Mouse (Mus musculus) c-Kit-positive CD71-negative TER-119-negative erythroid progenitor cells, embryonic 14.5 days (primary cell): ENCODE data around the gene Nfe2.
"Not testable (repeated sequence)": the region's sequence is repeated elsewhere in the genome, so short reads cannot be mapped to it uniquely, and the experiment has no call there.

Experiments
- DNase-seq: peaks from one replicate; pipeline ENCODE4 v3.0.0-alpha.2; 2013; ENCODE audit warnings: low read depth

Nfe2 gene

DNA sequence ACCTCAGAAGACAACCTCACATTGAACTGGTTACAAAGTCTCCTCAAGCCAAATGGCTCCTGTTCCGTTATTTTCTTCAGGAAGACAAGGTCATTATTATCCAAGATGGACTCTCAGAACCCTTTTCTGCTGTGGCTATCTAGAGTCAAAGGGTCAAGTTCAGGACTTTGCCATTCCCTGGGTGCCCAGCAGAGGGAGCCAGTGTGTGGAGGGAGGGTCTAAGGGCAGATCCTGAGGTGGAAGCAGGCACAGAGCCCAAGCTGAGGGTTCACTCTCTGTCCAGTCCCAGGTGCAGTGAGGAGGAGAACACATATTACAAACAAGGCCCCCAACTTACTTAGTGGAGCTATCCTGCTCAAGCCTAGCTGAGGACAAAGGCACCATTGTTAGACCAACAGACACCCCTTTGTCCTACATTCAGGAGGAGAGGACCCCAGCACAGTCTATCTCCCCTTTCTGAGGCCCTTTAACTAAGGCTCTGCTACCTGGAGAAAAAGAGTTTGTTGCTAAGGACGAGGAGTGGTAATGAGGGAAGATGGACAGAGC, 7.9 kb downstream of the Nfe2 start:
- peak; percentile 76 for DNase-seq

DNA sequence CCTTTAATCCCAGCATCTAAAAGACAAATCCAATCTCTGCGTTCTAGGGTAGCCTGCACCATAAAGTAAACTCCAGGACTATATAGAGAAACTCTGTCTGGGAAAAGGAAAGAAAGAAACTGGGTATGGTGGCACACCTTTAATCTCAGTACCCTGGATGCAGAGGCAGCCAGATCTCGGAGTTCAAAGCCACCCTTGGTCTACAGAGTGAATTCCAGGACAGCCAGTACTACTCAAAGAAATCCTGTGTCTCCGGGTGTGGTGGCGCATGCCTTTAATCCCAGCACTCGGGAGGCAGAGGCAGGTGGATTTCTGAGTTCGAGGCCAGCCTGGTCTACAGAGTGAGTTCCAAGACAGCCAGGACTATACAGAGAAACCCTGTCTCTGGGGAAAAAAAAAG, 8.7 kb downstream of the Nfe2 start:
- DNase-seq: not testable (repeated sequence)

DNA sequence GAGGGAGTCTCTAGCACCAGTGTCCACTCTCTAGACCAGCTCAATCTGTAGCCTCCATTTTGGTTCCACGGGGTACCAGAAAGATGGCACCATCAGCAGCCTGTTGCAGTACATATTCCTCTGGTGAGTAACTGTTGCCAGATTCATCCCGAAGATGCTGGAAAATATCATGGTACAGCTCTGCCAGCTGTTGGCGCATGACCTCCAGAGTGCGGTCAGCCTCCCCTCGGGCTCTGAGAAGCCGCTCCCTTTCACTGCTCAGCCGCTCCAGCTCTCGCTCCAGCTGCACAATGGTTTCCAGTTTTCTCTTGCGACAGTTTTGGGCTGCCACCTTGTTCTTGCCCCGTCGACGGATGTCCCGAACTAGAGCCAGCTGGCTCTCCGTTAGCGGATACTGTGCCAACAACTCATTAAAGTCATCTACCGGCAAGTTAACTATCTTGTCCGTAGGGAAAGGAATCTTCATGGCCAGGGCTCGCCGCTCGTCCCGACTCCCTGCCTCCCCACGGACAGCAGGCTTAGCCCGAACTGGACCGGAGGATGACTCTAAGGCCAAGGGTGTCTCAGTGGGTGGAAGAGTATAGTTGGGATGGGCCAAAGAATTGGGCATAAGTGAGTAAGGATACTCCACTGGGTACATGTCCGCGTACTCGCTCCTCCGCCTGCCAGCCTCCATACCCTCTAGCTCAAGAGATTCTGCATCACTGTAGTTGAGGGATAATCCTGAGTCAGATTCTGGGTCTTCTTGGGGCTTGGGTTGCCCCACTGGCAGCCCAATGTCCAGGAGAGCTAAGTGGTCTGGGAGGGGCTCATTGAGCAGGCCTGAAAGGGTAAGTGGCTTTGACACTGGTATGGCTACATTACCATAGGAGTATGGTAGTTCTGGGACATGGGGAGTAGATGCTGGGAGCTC, 9.5 kb downstream of the Nfe2 start:
- DNase-seq: no peak

DNA sequence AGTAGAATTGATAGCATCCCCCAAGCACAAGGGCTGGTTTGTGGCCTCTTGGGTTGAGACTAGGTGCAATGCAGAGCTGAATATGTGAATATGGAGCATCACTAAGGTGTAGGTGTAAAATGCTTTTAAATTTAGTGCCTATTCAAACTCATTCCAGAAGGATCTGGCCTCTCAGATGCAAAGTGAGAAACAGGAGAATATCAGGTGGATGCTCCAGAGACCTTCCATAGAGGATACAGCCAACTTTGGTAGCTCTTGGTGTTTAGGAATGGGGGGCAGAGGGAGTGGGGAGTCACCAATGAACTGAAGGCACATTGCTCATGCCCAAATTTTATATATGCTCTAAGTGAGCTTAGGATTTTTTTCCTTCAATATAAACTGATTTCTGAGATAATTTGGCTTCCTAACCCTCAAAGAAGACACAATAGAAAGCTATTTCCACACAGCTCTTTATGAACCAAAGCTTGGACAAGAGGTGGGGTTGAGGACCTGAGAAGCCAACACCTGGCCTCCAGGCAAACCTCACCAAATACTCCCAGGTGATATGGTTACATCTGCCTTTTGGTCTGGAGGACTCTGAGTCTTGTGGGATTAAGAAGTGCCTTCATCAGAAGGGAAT, 10.3 kb downstream of the Nfe2 start:
- DNase-seq: no peak

DNA sequence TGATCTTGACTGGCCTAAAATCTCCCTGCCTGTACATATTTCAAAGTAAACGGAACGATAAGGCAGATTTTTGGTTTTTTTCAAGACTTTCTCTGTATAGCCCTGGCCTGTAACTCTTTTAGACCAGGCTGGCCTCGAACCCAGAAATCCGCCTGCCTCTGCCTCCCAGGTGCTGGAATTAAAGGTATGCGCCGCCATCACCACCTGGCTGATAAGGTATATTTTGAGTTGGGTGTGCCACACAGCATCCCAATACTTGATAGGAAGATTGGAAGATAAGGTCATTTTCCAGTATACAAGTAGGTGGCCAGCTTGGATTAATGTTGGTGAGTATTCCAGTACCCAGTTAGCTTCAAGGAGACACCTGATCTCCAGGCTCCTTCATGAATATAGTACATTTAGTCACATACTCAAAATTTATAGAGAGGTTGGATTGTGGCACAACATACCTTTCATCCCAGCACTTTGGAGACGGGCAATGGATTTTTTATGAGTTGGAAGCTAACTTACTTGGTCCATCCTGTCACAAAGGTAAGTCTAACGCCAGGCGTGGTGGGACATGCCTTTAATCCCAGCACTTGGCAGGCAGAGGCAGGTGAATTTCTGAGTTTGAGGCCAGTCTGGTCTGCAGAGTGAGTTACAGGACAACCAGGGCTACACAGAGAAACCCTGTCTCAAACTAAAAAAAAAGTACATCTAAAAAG, 11.0 kb downstream of the Nfe2 start:
- no peak for DNase-seq

DNA sequence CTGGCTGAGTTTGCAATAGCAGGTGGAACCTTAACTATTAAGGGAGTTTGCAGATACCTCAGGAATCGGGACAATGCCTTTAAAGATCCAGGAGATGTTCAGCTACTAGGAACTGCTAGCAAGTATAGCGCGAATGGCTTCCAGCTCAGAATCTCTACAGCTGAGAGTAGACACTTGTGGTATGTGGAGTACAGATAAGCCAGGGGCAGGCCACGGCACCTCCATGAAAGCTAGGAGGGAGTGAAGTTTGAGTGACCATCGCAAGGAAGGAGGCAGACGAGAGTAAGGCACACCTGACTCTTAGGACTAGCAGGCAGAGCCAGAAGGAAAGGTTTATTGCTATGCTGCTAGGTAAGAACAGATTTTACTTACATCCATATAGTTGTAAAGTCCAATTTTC, 12.6 kb downstream of the Nfe2 start:
- DNase-seq: no peak

DNA sequence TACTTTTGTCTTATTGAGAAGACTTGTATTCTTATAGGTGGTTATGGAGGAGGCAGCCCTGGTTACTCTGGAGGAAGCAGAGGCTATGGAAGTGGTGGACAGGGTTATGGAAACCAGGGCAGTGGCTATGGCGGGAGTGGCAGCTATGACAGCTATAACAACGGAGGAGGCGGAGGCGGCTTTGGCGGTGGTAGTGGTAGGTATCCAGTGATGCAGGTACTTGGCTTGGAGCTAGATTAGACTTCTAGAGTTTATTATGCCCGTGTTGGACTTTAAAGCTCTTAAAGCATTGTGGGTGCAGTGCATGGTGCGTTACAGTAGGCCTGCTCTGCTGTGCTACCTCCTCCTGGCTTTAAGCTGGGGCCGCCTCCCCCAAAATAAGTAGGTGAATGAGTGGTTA, 15.3 kb downstream of the Nfe2 start:
- no peak for DNase-seq

DNA sequence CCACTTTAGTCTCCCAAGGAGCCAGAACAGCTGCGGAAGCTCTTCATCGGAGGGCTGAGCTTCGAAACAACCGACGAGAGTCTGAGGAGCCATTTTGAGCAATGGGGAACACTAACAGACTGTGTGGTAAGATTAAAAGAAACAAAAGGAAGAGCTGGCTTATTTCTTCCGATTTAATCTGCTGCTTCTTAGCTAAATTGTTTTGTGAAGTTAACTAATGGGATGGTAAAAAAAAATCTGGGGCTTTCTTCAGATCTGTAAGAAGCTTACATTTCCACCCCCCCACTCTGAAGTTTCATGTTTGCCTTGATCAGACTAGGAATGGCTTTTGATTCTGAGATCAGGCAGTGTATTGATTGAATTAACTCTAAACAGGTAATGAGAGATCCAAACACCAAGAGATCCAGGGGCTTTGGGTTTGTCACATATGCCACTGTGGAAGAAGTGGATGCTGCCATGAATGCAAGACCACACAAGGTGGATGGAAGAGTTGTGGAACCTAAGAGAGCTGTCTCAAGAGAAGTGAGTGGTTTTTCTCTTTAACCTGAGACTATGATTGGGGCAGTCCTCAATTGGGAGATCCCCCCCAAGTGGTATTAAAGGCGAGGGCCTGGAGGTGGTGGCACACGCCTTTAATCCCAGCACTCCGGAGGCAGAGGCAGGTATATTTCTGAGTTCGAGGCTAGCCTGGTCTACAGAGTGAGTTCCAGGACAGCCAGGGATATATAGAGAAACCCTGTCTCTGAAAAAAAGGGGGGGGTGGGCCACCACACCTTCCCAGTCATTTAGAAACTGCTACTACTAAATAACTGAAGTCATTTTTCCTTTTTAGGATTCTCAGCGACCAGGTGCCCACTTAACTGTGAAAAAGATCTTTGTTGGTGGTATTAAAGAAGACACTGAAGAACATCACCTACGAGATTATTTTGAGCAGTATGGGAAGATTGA, 16.9 kb downstream of the Nfe2 start:
- not testable (repeated sequence) for DNase-seq

DNA sequence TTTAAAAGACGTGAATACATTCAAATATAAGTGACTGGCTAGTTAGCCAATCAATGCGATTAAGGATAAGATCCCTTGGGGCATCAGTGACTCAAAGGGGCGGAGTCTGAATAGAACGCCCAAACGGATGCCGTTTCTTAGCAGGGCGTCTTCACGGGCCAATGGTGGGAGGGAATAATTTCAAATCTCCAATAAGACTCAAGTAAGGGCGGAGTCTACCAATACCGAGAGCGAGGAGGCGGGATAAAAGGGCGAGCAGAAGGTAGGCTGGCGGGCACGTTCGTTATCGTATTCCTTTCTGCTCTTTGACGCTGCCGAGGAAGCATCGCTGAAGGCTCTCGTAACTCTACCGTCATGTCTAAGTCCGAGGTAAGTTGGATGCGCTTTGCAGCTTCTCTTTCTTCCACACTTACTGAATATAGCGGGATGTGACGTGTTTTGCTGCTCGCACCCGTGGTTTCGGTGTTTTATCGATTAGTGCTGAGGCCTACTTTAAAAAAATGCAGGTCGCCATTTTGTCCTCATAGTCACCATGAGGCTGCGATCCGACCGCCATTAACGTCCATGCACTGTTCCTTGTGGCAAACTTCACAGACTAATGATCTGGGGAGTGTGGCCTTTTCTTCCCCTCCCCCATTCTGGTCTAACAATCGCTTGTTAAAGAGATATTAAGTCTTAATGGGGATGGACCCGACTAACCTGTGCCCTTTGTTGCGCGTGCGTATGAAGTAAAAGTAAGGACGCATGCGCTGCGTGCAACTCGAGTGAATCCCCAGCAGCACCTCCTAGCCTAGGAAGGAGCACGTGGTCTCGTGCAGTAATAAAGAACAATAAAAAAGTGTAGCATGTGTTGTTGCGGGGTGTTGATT, 17.8 kb downstream of the Nfe2 start, which contains the start of gene Hnrnpa1:
Hnrnpa1 (plus strand) TSS at position 273 of the 869 bp plus-strand sequence.
- peak; percentile 96 for DNase-seq

DNA sequence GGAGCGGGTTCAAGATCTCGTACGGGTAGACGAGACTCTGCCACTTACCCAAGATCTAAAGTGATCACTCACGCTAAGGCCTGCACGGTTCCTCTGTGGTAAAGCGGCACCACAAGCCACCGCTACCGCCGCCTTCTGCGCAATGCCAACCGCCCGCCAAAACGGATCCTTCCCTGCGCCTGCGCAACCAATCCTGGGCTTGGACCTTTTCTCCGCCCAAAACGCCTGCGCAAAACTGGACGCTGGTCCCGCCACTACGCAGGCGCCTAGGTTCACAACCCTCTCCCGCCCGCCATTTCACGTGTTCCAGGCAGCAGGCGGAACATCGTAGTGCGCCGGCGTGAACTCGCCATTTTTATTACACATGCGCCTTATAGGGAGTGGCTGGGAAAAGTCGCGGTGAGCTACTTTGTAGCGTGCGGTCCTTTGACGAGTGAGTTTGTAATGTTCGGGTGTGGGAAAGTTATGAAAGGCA, 18.5 kb downstream of the Nfe2 start, which contains the start of gene Cbx5:
Cbx5 (minus strand) TSS at position 132 of the 475 bp plus-strand sequence.
- peak; percentile 92 for DNase-seq

DNA sequence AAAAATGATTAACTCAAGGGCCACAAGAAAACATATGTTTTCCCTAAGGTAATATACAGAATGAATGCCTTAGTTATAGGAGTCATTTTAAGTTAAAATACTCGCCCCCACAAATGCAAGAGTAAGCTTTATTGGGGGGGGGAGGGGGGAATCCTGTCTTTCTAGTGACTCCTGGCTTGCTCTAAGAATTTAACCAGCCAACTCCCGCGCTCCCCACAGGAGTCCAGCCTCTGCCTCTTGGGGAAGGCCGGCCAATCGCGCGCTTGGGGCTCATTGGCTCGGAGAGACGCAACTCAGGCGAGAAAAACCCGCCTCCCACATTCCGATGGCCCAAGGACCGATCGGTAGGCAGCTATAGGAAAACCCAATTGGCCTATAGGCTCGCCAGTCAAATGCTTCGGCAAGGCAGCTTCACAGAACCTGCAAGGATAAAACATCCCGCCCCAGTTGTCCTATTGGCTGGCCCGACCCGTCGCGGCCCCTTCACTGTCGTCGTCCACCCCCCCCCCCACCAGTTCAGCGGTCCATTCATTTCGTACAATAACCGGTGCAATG, 19.0 kb downstream of the Nfe2 start:
- peak; percentile 94 for DNase-seq

DNA sequence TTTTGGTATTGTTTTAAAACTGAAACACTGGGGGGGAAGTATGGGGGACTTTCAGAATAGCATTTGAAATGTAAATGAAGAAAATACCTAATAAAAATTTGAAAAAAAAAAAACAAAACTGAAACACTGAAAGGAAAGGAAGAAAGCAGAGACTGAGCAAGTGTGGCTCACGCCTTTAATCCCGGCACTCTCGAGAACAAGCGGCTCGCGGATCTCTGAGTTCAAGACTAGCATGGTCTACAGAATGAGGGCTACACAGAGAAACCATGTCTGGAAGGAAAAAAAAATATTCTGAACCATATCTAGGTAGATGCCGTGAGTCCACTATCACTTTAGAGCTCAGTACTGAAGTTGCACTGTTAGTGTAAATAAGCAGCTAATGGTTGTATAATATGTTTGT, 20.9 kb downstream of the Nfe2 start:
- DNase-seq: no peak

DNA sequence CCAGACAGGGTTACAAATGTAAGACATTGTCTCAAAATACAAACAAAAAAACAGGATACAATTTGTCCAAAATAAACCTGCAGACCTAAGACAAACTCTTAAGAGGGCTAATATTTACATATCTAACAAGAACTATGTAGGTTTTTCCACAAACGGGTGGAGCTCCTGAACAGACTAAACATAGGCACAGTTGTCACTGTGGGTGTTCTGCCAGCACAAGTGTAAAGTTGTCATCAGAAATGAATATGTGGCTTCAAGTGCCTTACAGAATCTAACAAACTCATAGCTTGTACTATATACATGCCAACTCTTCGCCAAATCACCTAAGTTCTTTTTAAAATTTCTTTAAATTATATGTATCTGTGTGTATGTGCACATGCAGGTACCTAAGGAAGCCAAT, 25.1 kb downstream of the Nfe2 start:
- no peak for DNase-seq

DNA sequence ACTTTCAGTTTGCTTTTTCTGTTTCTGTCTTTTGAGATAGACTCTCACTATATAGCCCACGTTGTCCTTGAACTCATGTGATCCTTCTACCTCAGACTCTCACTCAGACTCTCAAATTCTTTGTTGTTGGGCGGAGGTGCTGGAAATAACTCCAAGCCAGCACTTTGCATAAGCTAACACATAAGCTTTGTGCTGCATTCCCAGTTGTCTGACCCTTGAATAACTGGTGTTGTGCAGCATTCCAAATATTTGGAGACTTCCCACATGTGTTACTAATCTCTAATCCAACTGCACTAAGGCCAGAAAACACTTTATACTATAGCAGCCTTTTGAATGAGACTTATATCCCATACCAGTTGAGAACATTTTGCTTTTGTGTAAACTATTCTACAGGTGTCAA, 29.3 kb downstream of the Nfe2 start:
- no peak for DNase-seq

DNA sequence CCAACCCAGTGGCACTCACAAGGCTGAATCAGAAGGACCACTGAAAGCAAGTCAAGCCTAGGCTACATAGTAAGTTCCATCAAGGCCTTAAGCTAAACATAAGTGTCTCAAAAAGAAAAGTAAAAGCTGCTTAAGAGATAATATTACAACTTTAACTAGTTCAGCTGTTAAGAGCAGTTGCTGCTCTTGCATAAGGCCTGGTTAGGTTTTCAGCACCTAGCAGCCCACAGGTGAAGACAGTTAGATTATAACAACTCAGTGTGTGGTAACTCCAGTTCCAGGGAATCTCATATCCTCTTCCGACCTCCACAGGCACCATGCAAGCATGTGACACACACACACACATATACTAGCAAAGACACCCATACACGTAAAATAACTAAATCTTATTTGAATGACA, 30.6 kb downstream of the Nfe2 start:
- DNase-seq: no peak

DNA sequence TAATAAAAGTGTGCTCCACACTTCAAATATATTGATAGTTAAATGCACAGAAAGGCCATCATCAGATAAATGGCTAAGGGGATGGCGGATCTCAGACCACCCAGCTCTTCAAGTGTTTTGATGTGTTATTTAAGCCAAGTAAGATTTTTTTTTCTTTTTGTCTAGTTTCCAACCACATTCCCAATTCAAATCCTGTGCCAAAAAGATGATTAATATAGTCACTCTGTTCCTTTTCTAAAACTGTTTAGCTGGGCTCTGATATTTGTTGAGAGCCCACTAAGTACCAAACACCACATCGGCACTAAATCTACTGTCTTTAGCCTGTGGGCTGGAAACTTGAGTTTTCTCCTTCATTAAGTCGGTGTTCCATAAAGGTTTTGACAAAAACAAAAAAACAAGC, 31.2 kb downstream of the Nfe2 start:
- DNase-seq: no peak

DNA sequence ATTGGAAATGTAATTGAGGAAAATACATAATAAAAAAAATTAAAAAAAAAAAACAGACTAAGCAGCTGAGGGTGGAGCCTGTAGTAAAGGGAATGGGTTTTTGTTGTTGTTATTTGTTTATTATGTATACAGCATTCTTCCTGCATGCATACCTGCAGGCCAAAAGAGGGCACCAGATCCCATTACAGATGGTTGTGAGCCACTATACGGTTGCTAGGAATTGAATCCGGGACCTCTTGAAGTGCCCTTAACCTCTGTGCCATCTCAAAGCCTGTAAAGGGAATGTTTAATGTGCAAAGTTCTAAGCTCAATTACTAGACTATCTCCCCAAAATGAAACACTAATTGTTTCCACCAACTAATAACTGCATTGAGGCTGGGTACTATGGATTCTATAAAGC, 34.0 kb downstream of the Nfe2 start:
- DNase-seq: no peak

DNA sequence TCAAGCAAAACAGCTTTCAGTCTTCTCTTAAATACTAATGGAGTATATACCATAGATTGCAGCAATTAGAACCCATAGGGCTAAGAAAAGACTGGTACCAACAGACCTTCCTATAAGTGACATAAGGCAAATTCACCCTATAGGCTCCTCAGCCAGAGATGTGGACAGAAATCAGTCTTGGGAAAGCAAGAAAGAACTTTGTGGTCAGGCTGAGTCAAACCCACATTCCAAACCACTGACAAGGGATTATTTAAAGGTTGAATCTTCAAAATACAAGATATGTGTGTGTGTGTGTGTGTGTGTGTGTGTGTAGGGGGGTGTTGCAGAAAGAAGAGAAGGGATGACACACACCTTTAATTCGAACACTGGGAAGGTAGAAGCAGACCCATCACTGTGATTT, 36.8 kb downstream of the Nfe2 start:
- no peak for DNase-seq

DNA sequence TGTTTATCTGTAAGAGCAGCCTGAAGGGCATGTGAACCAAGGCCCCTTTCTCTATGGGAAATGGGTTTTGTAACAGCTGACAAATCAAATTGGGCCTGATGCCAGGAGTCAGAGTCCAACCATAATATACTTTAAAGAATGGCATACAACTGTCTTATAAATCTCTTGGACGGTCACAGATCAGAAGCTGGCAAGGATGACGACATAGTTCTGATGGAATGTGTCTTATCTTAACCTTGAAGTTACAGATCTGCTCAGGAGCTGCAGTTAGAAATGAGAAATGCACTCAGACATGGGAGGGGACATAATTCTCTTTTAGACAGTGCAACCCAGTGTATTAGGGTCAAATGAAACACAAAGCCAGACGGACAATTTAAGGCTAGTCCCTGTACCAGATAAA, 37.4 kb downstream of the Nfe2 start:
- DNase-seq: no peak

DNA sequence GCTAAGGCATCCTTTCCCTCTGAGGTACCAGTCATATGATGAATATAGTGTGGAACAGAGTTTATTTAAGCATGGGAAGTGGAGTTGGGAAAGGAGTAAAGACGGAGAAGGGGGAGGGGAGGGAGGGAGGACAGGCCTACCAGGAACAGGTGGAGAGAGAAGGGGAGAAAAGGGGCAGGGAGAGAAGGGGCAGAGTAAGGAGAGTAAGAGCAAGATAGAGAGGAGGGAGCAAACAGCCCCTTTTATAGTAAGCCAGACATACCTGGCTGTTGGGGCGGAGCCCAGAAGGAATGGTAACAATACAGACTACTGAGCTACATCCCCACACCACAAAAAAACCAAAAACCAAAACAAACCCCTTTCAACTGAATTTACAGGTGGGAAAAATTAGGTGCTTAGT, 42.2 kb downstream of the Nfe2 start:
- no peak for DNase-seq
